Mouse (Mus musculus): ENCODE data around the gene Cryzl1.

GRCm38 (mm10) chr16:91695108-91695755 lies 33.5 kb downstream of the Cryzl1 start:
- TF ChIP-seq POLR2A (IDR thresholded peaks at IDR 0.05; ENCODE audit: low read depth, low read length) (no peak), CTCF (IDR thresholded peaks at IDR 0.05; ENCODE audit: extremely low read depth, insufficient read length, insufficient replicate concordance, low read depth, low read length) (no peak)

Measured in small intestine, adult 2 months (tissue).